ENCODE assay signal across 19 mouse cellular contexts in the genomic region with DNA sequence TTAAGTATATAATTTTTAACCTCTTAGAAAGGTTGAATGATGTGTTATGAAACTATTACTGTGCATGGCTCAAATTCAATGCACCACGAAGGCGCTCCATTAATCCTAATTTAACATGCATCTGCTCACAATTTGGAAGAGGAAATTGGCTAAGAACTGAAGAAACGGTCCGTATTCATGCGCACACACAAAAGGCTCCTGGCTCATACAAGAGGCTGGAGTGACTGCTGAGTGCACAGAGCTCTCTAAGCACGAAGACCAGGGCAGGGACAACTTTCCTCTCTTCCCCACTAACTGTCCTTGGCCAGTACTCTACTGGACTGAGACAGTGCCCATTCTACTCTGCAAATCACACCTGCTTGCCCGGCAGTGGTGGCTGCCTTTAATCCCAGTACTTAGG.
DNase-seq lines count a peak whose midpoint lies in the region; ATAC-seq lines count a peak whose summit lies in the region.
"Had no signal": no experiment of that assay in that cellular context is flagged by ENCODE, and none has a peak within 500 bp of the region (broad histone marks: within the 10 kb centered on the region; RNA-seq: fewer than 3 reads in every experiment).

No protein-coding gene starts in this region.

- H3K4me3 ChIP-seq in forebrain, embryonic 10.5 days, result no peak overlapping the region
- H3K4me3 ChIP-seq in forebrain, embryonic 11.5 days (ENCODE audit: low read depth, low read length), result no peak overlapping the region
- no peak overlapping the region for H3K4me3 ChIP-seq in forebrain, embryonic 15.5 days
- H3K4me3 ChIP-seq: heart, adult 2 months; heart, embryonic 15.5 days had no signal

- WGBS in forebrain, embryonic 10.5 days, result 66% methylated on average over 7 of the region's 7 CpGs
- whole genome bisulfite sequencing in forebrain, embryonic 11.5 days, result 39% methylated on average over 7 of the region's 7 CpGs
- 8% methylated on average over 7 of the region's 7 CpGs for WGBS in forebrain, embryonic 15.5 days

- H3K9me3 ChIP-seq in forebrain, embryonic 10.5 days, result peaks cover 5% of the 10 kb centered on the region
- H3K9me3 ChIP-seq in forebrain, embryonic 11.5 days (ENCODE audit: control insufficient read depth, low read length), result no peaks in the 10 kb centered on the region; the same call in 1 of the 2 replicates
- no peaks in the 10 kb centered on the region for H3K9me3 ChIP-seq in forebrain, embryonic 15.5 days
- H3K9me3 ChIP-seq: heart, embryonic 15.5 days had no signal

- no peaks in the 10 kb centered on the region for H3K36me3 ChIP-seq in forebrain, embryonic 10.5 days (replicated peaks)
- H3K36me3 ChIP-seq in forebrain, embryonic 11.5 days (ENCODE audit: control insufficient read depth, insufficient read depth, low read length), result no peaks in the 10 kb centered on the region
- no peaks in the 10 kb centered on the region for H3K36me3 ChIP-seq in forebrain, embryonic 15.5 days
- H3K36me3 ChIP-seq: heart, embryonic 15.5 days had no signal

- no peak for DNase-seq in forebrain, embryonic 10.5 days (ENCODE audit: extremely low spot score, low spot score)
- DNase-seq in forebrain, embryonic 11.5 days (ENCODE audit: low spot score), result no peak
- peak; percentile 7 for DNase-seq in retina, postnatal 1 day
- no peak for DNase-seq in retina, embryonic 14.5 days (ENCODE audit: low spot score)
- DNase-seq in lung, postnatal 10 days, result no peak
- no peak for DNase-seq in urinary bladder, adult 2 months (ENCODE audit: low spot score)
- DNase-seq: adrenal gland, postnatal 10 days; cerebellum, adult 18-20 months; cerebellum, adult 9-11 months; cerebellum, postnatal 36 days; gastrocnemius, postnatal 10 days; heart, adult 2 months; heart, postnatal 14 days had no signal

- no peak overlapping the region for H3K4me2 ChIP-seq in forebrain, embryonic 11.5 days (ENCODE audit: low read depth, low read length, severe bottlenecking)
- no peak overlapping the region for H3K4me2 ChIP-seq in forebrain, embryonic 15.5 days (replicated peaks)
- H3K4me2 ChIP-seq: heart, embryonic 11.5 days; heart, embryonic 15.5 days; hindbrain, embryonic 14.5 days had no signal

- H3K9ac ChIP-seq in forebrain, embryonic 11.5 days (ENCODE audit: low read length), result no peak overlapping the region
- no peak overlapping the region for H3K9ac ChIP-seq in forebrain, embryonic 15.5 days (replicated peaks)
- H3K9ac ChIP-seq: heart, embryonic 15.5 days; hindbrain, embryonic 14.5 days had no signal

- peaks cover 35% of the 10 kb centered on the region for H3K27me3 ChIP-seq in forebrain, embryonic 10.5 days (ENCODE audit: poor library complexity, severe bottlenecking)
- H3K27me3 ChIP-seq in forebrain, embryonic 11.5 days (ENCODE audit: control insufficient read depth, insufficient read depth, low read length), result no peaks in the 10 kb centered on the region
- no peaks in the 10 kb centered on the region for H3K27me3 ChIP-seq in forebrain, embryonic 15.5 days
- H3K27me3 ChIP-seq: heart, embryonic 15.5 days had no signal

- 0 out of 2 replicates have a peak overlapping the region, but pooled peaks have one; percentile 56 for H3K27ac ChIP-seq in forebrain, embryonic 10.5 days
- H3K27ac ChIP-seq in forebrain, embryonic 11.5 days (ENCODE audit: low read depth, low read length), result no peak overlapping the region
- H3K27ac ChIP-seq in forebrain, embryonic 15.5 days (replicated peaks), result peak overlapping the region; percentile 58
- H3K27ac ChIP-seq: heart, adult 2 months; heart, embryonic 15.5 days; hindbrain, embryonic 14.5 days had no signal

- H3K4me1 ChIP-seq in forebrain, embryonic 10.5 days, result peaks cover 32% of the 10 kb centered on the region
- H3K4me1 ChIP-seq in forebrain, embryonic 11.5 days (replicated peaks; ENCODE audit: control insufficient read depth, insufficient read depth, low read length), result peaks cover 10% of the 10 kb centered on the region; the same call in 1 of the 2 replicates
- peaks cover 23% of the 10 kb centered on the region for H3K4me1 ChIP-seq in forebrain, embryonic 15.5 days
- H3K4me1 ChIP-seq: heart, embryonic 15.5 days had no signal

- ATAC-seq in forebrain, embryonic 11.5 days (replicated peaks; ENCODE audit: low FRiP score), result no peak
- ATAC-seq in forebrain, embryonic 15.5 days (replicated peaks), result no peak; the same call in 1 of the 2 replicates
- no peak for ATAC-seq in megakaryocyte progenitor cell, adult 5-6 weeks (replicated peaks; ENCODE audit: poor library complexity)
- ATAC-seq: intestine, embryonic 16.5 days had no signal
